Mouse (Mus musculus): Measurements from ENCODE around the gene Zfp383. TPM values are rescaled to one million over a fixed set of nuclear protein-coding genes. Genes with fewer than 3 reads are reported as not detected.
A peak's percentile ranks its signal among the peaks of the same experiment; 100 is the strongest.

The Zfp383 gene
- total RNA-seq, 2 experiments from 2014 or later, result not detected

- ATAC-seq (replicated peaks; ENCODE audit: low FRiP score, poor library complexity, severe bottlenecking), result no peak
Observed at GRCm38 (mm10) chr7:29922780-29923179, 14.8 kb downstream of the Zfp383 start.

- ATAC-seq (replicated peaks; ENCODE audit: low FRiP score, poor library complexity, severe bottlenecking), result no peak
Observed at GRCm38 (mm10) chr7:29938856-29939255, 30.8 kb downstream of the Zfp383 start.

- no peak for ATAC-seq (replicated peaks; ENCODE audit: low FRiP score, poor library complexity, severe bottlenecking)
Observed at GRCm38 (mm10) chr7:29941027-29941426, 33.0 kb downstream of the Zfp383 start.

- ATAC-seq (replicated peaks; ENCODE audit: low FRiP score, poor library complexity, severe bottlenecking), result no peak
Observed at GRCm38 (mm10) chr7:29942740-29943139, 34.7 kb downstream of the Zfp383 start.

GRCm38 (mm10) chr7:29943720-29944119, 35.7 kb downstream of the Zfp383 start:
- no peak for ATAC-seq (replicated peaks; ENCODE audit: low FRiP score, poor library complexity, severe bottlenecking)

- no peak for ATAC-seq (replicated peaks; ENCODE audit: low FRiP score, poor library complexity, severe bottlenecking)
Observed at GRCm38 (mm10) chr7:29944201-29944600, 36.2 kb downstream of the Zfp383 start.

GRCm38 (mm10) chr7:29953086-29953485, 45.1 kb downstream of the Zfp383 start:
- no peak for ATAC-seq (replicated peaks; ENCODE audit: low FRiP score, poor library complexity, severe bottlenecking)

GRCm38 (mm10) chr7:29953513-29954401, 45.7 kb downstream of the Zfp383 start, which contains the start of gene Zfp74:
TSS of gene Zfp74 (minus strand) at chr7:29954089.
- peak; percentile 92 for ATAC-seq (replicated peaks; ENCODE audit: low FRiP score, poor library complexity, severe bottlenecking)

- ATAC-seq (replicated peaks; ENCODE audit: low FRiP score, poor library complexity, severe bottlenecking), result peak; percentile 72
Observed at GRCm38 (mm10) chr7:29954731-29955130, 46.7 kb downstream of the Zfp383 start.

- no peak for ATAC-seq (replicated peaks; ENCODE audit: low FRiP score, poor library complexity, severe bottlenecking)
Observed at GRCm38 (mm10) chr7:29956257-29956656, 48.2 kb downstream of the Zfp383 start.

- ATAC-seq (replicated peaks; ENCODE audit: low FRiP score, poor library complexity, severe bottlenecking), result no peak
Observed at GRCm38 (mm10) chr7:29958125-29958724, 50.2 kb downstream of the Zfp383 start.

- ATAC-seq (replicated peaks; ENCODE audit: low FRiP score, poor library complexity, severe bottlenecking), result no peak
Observed at GRCm38 (mm10) chr7:29959004-29959403, 51.0 kb downstream of the Zfp383 start.

GRCm38 (mm10) chr7:29965115-29965810, 57.2 kb downstream of the Zfp383 start:
- peak; percentile 82 for ATAC-seq (replicated peaks; ENCODE audit: low FRiP score, poor library complexity, severe bottlenecking)

Other genes starting within 250 kb of the Zfp383 start
- not detected in 2 replicates for gene Catsperg2, start 181.2 kb upstream of the Zfp383 start, total RNA-seq (2015; ENCODE audit: low replicate concordance)
- not detected in 2 replicates for gene Catsperg2, start 181.2 kb upstream of the Zfp383 start, total RNA-seq (2017; ENCODE audit: low replicate concordance)
- gene Zfp84, start 139.7 kb upstream of the Zfp383 start, total RNA-seq (2015; ENCODE audit: low replicate concordance), result 2.9 and 5.9 TPM in 2 replicates
- gene Zfp84, start 139.7 kb upstream of the Zfp383 start, total RNA-seq (2017; ENCODE audit: low replicate concordance), result 3.5 and 4.7 TPM in 2 replicates
- not detected in 2 replicates for gene Zfp30, start 124.2 kb upstream of the Zfp383 start, total RNA-seq (2015; ENCODE audit: low replicate concordance)
- gene Zfp30, start 124.2 kb upstream of the Zfp383 start, total RNA-seq (2017; ENCODE audit: low replicate concordance), result not detected in 2 replicates
- 0.72 and 5.0 TPM in 2 replicates for gene Zfp790, start 92.1 kb upstream of the Zfp383 start, total RNA-seq (2015; ENCODE audit: low replicate concordance)
- gene Zfp790, start 92.1 kb upstream of the Zfp383 start, total RNA-seq (2017; ENCODE audit: low replicate concordance), result 1.9 and 4.2 TPM in 2 replicates
- gene Zfp940, start 54.6 kb upstream of the Zfp383 start, total RNA-seq (2015; ENCODE audit: low replicate concordance), result not detected in 2 replicates
- gene Zfp940, start 54.6 kb upstream of the Zfp383 start, total RNA-seq (2017; ENCODE audit: low replicate concordance), result 0.64 TPM in 1 of 2 replicates, not detected in the other
- gene Zfp420, start 48.2 kb upstream of the Zfp383 start, total RNA-seq (2015; ENCODE audit: low replicate concordance), result 1.1 and 2.9 TPM in 2 replicates
- 0.51 TPM in 1 of 2 replicates, not detected in the other for gene Zfp420, start 48.2 kb upstream of the Zfp383 start, total RNA-seq (2017; ENCODE audit: low replicate concordance)
- 2.9 TPM in 1 of 2 replicates, not detected in the other for gene Zfp27, start 1.7 kb upstream of the Zfp383 start, total RNA-seq (2015; ENCODE audit: low replicate concordance)
- 0.83 and 2.1 TPM in 2 replicates for gene Zfp27, start 1.7 kb upstream of the Zfp383 start, total RNA-seq (2017; ENCODE audit: low replicate concordance)
- gene Zfp74, start 45.9 kb downstream of the Zfp383 start, total RNA-seq (2015; ENCODE audit: low replicate concordance), result 4.0 and 4.2 TPM in 2 replicates
- gene Zfp74, start 45.9 kb downstream of the Zfp383 start, total RNA-seq (2017; ENCODE audit: low replicate concordance), result 0.98 and 2.6 TPM in 2 replicates
- gene Zfp568, start 75.7 kb downstream of the Zfp383 start, total RNA-seq (2015; ENCODE audit: low replicate concordance), result 2.5 and 5.4 TPM in 2 replicates
- 4.1 and 4.2 TPM in 2 replicates for gene Zfp568, start 75.7 kb downstream of the Zfp383 start, total RNA-seq (2017; ENCODE audit: low replicate concordance)
- gene Zfp14, start 143.2 kb downstream of the Zfp383 start, total RNA-seq (2015; ENCODE audit: low replicate concordance), result 1.1 TPM in 1 of 2 replicates, not detected in the other
- gene Zfp14, start 143.2 kb downstream of the Zfp383 start, total RNA-seq (2017; ENCODE audit: low replicate concordance), result 0.39 TPM in 1 of 2 replicates, not detected in the other
- 0.84 and 4.0 TPM in 2 replicates for gene Zfp82, start 164.7 kb downstream of the Zfp383 start, total RNA-seq (2015; ENCODE audit: low replicate concordance)
- gene Zfp82, start 164.7 kb downstream of the Zfp383 start, total RNA-seq (2017; ENCODE audit: low replicate concordance), result 0.64 and 2.4 TPM in 2 replicates
- gene Gm26920, start 182.2 kb downstream of the Zfp383 start, total RNA-seq (2015; ENCODE audit: low replicate concordance), result not detected in 2 replicates
- not detected in 2 replicates for gene Gm26920, start 182.2 kb downstream of the Zfp383 start, total RNA-seq (2017; ENCODE audit: low replicate concordance)
- gene Zfp566, start 182.3 kb downstream of the Zfp383 start, total RNA-seq (2015; ENCODE audit: low replicate concordance), result 2.1 and 2.5 TPM in 2 replicates
- not detected in 2 replicates for gene Zfp566, start 182.3 kb downstream of the Zfp383 start, total RNA-seq (2017; ENCODE audit: low replicate concordance)
- 16.2 and 26.8 TPM in 2 replicates for gene Zfp260, start 186.6 kb downstream of the Zfp383 start, total RNA-seq (2015; ENCODE audit: low replicate concordance)
- gene Zfp260, start 186.6 kb downstream of the Zfp383 start, total RNA-seq (2017; ENCODE audit: low replicate concordance), result 2.7 and 3.0 TPM in 2 replicates
- 5.4 and 7.9 TPM in 2 replicates for gene Zfp382, start 213.7 kb downstream of the Zfp383 start, total RNA-seq (2015; ENCODE audit: low replicate concordance)
- gene Zfp382, start 213.7 kb downstream of the Zfp383 start, total RNA-seq (2017; ENCODE audit: low replicate concordance), result 4.0 and 6.0 TPM in 2 replicates

All from erythroid progenitor cell, adult 5-6 weeks (primary cell).